Mouse (Mus musculus) bone marrow macrophage, adult 2 months (primary cell): ENCODE measurements around the gene Inha. TPM values are rescaled to one million over a fixed set of nuclear protein-coding genes. Genes with fewer than 3 reads are reported as not detected.
A peak's percentile ranks its signal among the peaks of the same experiment; 100 is the strongest.

Source experiments
- H3K27ac ChIP-seq: 2 replicates; pipeline ENCODE4 v1.5.1; 2012; ENCODE audit warnings: low read depth, low read length; ENCODE audit not compliant: insufficient read depth
- H3K4me1 ChIP-seq: 2 replicates; pipeline ENCODE4 v1.6.1; 2012; ENCODE audit warnings: low read length; ENCODE audit not compliant: control insufficient read depth, insufficient read depth
- H3K4me3 ChIP-seq: 2 replicates; pipeline ENCODE4 v1.5.1; 2012; ENCODE audit warnings: mild to moderate bottlenecking, low read length, moderate library complexity; ENCODE audit not compliant: insufficient read depth
- CTCF ChIP-seq: IDR thresholded peaks from 2 replicates; pipeline ENCODE4 v1.5.1; 2012; ENCODE audit warnings: low read depth, mild to moderate bottlenecking, low read length, moderate library complexity
- POLR2A ChIP-seq: IDR thresholded peaks from 2 replicates; pipeline ENCODE4 v1.6.1; 2012; ENCODE audit warnings: mild to moderate bottlenecking, low read depth, low read length, borderline replicate concordance
- polyA plus RNA-seq: library from polyadenylated mRNA; stranded (reverse); fragments of >200 nt; gene quantifications from 2 replicates; pipeline ENCODE4 v1.2.4, GENCODE M21; 2012; ENCODE audit not compliant: missing spikeins, insufficient read depth, insufficient read length

Inha gene
- polyA plus RNA-seq, 1 experiment: not detected

DNA sequence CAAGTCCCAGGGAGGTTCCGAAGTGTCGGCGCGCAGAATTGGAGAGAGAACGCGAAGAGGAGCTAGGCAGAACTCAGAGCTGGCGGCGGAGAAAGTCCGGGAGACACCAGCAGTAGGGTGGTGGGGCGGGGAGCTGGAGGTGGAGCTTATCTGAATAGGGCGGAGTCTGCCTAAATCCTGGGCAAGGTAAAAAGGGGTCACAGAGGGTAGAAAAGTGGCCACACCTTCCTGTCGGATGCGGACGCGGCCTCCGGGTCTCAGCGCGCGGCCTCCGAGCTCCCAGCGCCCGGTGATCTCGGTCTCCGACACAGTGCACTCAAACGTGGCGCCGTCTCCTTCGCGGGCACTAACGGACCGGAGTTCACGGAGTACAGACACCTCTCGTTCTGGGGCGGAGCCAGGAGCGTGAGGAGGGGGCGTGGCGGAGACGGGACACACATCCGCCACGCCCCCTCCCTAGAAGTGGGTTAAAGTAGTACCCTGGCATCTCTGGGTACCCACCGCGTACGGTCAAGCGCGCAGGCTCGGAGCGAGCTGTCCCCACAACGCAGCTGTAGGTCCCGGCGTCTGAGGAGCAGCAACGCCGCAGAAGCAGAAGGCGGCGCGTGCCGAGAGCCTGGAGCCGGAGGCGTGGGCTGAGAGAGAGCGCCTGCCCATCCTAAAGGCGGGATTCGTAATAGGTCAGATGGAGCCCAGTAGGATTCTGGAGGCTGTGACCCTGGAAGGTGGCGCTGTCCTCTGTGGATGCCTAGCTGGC lies 19.3 kb upstream of the Inha start:
- Histone ChIP-seq H3K4me3 (peak overlapping the region; percentile 8), H3K4me1 (no peaks in the 10 kb centered on the region), H3K27ac (no peak overlapping the region)
- TF ChIP-seq CTCF (no peak), POLR2A (no peak)

DNA sequence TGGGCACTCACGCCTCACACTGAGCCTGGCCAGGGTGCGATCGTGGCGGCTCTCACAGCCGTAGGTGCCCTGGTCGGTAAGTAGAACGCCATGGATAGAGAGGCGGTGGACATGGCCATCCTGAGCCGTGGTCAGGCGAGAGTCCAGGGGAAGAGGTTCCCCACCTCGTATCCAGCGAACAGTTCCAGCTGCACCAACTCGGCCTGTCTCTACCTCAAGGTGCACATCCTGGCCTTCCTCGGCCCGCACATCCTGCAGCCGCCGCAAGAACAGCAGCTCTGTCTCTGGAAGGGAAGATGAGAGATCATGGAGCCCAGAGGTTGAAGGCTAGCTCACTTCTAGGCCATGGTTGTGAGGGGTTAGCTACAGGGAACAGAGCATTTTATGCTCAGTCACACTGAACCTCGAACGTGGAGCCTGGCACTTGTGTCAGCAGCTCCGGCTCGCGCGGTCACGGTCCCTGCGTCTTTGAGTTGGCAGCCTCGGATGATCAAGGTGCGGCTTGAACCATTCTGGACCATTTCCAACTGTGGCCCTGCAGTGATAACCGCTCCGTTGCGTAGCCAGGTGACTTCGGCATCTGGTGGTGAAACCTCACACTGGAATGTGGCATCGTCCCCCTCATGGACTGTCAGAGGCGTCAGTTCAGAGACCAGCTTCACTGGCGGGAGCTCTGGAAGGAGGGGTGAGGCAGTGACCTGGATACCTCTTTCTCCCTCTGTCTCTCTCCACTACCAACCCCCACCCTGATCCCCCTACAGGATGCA lies 15.9 kb upstream of the Inha start:
- H3K27ac ChIP-seq: no peak overlapping the region
- H3K4me1 ChIP-seq: no peaks in the 10 kb centered on the region
- H3K4me3 ChIP-seq: no peak overlapping the region
- TF ChIP-seq POLR2A: no peak

DNA sequence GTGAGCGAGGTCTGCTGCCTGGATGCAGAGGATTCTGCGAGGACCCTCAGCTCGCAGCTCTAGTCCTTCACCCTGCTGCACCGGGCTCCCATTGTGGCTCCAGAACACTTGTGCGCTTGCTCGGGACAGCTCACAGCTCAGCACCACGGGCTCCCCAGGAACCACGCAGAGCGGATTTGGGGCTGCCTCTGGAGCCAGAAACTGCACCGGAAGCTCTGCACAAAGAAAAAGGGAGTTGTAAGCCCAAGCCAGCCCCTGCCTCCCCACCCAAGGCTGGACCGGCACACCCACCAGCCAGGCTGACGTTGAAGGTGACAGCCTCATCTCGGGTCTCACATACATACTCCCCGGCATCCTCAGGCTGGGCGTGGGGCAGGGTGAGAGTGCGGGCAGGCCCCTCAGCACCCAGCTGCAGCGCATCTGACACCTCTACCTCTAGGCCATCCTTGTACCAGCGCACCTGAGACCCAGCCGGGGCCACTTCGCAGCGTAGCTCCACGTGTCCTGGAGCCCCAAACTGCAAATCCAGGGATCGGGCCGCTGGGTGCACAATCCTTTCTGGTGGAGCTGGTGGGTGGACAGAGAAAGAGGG lies 14.2 kb upstream of the Inha start:
- Histone ChIP-seq H3K27ac (no peak overlapping the region), H3K4me1 (no peaks in the 10 kb centered on the region), H3K4me3 (no peak overlapping the region)
- TF ChIP-seq CTCF (no peak), POLR2A (no peak)

DNA sequence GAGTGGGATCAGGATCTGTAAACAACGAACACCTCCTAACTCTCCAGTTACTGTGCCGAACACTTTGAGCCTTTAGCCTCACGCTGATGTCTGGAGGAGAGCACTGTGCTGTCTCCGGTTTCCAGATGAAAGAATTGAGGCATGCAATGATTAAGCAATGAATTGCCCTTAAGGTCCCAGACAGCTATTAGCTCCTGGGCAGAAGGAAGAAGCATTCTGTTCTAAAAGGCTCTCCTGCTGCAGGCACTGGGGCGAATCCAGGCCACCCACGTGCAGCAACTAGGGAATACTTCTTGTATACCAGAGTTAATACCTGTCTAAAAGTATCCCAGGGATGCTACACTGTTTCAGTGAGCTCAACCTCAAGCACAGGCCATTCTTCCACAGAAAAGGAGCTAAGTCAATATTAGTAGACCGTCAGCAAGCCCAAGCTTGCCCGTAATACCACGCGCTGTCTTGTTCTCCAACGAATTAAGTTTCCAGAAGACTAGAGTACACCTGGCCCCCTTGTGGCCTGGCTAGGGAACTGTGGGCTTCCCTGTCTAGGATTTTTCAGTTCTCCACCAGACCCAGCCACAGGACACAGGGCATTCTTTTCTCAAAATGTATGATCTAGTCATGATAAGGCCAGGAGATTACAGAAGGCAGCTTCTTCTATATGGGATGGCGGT lies 11.9 kb upstream of the Inha start:
- Histone ChIP-seq H3K4me3 (no peak overlapping the region), H3K27ac (no peak overlapping the region), H3K4me1 (no peaks in the 10 kb centered on the region)
- TF ChIP-seq POLR2A: no peak
- peak; percentile 36; the same call in 1 of the 2 replicates for TF ChIP-seq CTCF

DNA sequence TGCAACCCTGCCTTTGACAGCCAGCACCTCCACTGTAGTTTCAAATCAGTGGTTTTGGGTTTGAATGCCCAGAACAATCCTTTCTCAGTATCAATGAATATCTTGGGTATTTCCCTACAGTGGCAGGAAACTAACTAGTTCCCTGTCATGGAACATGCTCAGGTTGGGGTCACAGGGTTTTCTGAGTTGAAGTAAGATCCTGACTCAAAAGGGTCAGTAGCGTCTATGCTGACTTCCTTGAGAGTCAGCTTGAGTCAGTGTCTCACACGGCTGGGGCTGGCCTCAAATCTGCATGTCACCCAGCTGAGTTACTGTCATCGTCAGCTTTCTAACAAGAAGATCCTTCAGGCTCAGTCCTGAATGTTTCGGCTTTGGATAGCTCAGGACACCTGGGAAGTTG lies 8.0 kb upstream of the Inha start:
- no peaks in the 10 kb centered on the region for H3K4me1 ChIP-seq
- H3K4me3 ChIP-seq: no peak overlapping the region
- no peak for TF ChIP-seq CTCF
- no peak for TF ChIP-seq POLR2A
- no peak overlapping the region for H3K27ac ChIP-seq

DNA sequence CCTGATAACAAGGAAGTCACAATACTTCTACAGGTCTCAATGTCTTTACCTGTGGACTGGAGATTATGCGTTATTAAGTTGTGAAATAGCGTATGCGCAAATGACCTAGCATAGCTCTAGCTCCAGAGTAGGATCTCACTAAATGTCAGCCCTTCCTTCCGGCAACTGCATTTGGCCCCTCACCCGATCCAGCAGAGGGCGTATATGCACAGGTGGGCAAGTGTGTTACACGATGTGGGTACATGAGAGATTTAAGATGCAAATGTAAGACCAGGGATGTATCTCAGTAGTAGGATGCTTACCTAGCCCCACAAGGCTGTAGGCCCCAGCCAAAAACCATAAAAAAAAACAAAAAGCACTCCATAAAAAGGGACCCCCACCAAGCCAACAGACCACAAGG lies 7.4 kb upstream of the Inha start:
- TF ChIP-seq POLR2A (no peak), CTCF (no peak)
- Histone ChIP-seq H3K27ac (no peak overlapping the region), H3K4me3 (no peak overlapping the region), H3K4me1 (no peaks in the 10 kb centered on the region)

DNA sequence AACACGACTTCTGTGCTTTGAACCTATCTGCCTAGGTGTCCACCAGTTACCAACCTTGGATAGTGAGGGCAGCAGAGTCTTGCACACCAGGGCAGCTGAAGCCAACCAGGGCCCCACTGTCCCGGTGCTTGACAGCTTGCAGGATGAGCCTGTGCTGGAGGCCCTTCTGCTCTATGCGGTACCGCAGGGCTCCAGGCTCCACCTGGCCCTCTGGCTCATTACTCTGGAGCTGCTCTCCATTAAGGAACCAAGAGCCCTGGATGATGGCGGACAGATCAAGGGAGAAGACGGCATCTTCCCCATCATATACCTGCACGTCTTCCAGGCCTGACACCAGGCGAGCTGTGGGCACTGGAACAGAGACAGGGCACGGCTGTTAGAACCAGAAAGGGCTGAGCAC lies 5.0 kb upstream of the Inha start:
- no peak overlapping the region for H3K4me3 ChIP-seq
- no peak overlapping the region for H3K27ac ChIP-seq
- H3K4me1 ChIP-seq: no peaks in the 10 kb centered on the region
- TF ChIP-seq CTCF: no peak

DNA sequence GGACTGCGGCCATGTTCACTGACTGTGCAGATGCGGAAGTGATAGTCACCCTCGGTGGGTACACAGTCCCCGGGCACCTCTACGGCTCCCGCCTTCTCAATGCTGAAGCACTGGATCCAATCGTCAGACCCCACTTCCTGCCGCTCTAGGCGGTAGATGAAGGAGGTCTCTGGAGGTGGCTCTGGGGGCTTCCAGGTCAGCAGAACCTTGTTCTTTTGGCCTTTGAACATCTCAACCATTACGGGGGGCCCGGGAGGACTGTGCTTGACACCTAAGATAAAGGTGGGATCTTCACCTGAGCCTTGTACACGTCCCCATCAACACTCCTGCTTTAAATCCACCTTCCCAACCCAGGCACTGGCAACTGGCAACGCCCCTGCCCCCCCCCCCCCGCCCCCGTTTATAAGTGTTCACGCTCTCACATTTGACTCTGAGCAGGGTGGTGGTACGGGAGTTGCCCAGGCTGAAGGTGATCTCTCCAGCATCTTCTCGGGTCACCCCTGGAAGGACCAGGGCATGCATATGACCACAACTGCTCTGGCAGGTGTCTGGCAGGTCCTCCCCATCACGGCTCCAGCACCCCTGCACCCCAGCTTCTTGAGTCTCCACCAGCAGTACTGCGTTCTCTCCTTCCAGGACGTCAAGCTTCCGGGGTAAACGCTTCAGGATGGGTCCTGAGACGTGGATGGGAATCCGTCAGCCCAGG lies 3.8 kb upstream of the Inha start:
- H3K4me1 ChIP-seq: no peaks in the 10 kb centered on the region
- no peak overlapping the region for H3K4me3 ChIP-seq
- TF ChIP-seq POLR2A (no peak), CTCF (no peak)
- no peak overlapping the region for H3K27ac ChIP-seq

DNA sequence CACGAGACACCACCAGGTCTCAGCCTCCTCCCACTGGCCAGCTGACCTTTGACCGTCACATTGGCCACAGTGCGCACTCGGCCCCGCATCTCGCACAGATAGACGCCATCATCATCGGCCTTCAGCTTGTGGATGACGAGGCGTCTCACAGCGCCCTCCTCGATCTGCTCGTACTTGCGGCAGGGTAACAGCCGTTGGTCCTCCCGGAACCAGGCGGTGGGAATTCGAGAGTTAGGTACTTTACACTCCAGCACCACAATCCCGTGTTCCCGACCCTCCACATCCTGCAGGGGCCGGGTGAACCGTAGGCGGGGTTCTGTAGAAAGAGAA lies 3.3 kb upstream of the Inha start:
- TF ChIP-seq CTCF: no peak
- no peak for TF ChIP-seq POLR2A
- no peak overlapping the region for H3K27ac ChIP-seq
- H3K4me3 ChIP-seq: no peak overlapping the region
- H3K4me1 ChIP-seq: no peaks in the 10 kb centered on the region
